Mouse (Mus musculus): ENCODE data around the gene Acsl3. TPM values are rescaled to one million over a fixed set of nuclear protein-coding genes. Genes with fewer than 3 reads are reported as not detected.
A peak's percentile ranks its signal among the peaks of the same experiment; 100 is the strongest.

The Acsl3 gene
- polyA plus RNA-seq, 1 experiment from 2014 or later = 70.2 TPM

GRCm38 (mm10) chr1:78694503-78695258 is 37.1 kb downstream of the Acsl3 start:
- ATAC-seq (replicated peaks; ENCODE audit: low FRiP score) = no peak
- Histone ChIP-seq H3K27ac (no peak overlapping the region), H3K9ac (no peak overlapping the region), H3K9me3 (replicated peaks) (no peaks in the 10 kb centered on the region), H3K36me3 (peaks cover 83% of the 10 kb centered on the region), H3K4me3 (replicated peaks) (no peak overlapping the region), H3K27me3 (no peaks in the 10 kb centered on the region), H3K4me2 (no peak overlapping the region), H3K4me1 (no peaks in the 10 kb centered on the region)
- WGBS = 89% methylated on average over 9 of the region's 9 CpGs

DNA sequence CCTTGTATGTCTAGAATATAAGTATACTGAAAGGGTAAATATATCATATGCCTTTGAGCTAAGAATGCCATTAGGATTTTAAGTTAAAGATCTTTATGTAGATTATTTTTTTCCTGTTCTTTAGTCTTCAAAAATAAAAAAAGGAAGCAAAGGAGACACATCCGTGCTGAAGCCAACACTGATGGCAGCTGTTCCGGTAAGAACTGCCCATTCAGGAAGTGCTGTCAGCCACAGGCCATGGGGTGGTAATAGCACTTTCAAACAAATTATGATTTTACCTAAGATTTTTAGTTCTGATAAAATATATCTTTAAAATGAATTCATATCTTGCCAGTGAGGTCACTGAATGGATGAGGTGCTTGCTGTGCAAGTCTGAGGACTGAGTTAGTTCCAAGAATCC is 38.7 kb downstream of the Acsl3 start:
- no peaks in the 10 kb centered on the region for H3K4me1 ChIP-seq
- H3K9me3 ChIP-seq (replicated peaks) = no peaks in the 10 kb centered on the region
- H3K27ac ChIP-seq = no peak overlapping the region
- peaks cover 81% of the 10 kb centered on the region for H3K36me3 ChIP-seq
- no peak overlapping the region for H3K4me3 ChIP-seq (replicated peaks)
- H3K4me2 ChIP-seq = no peak overlapping the region
- no peak overlapping the region for H3K9ac ChIP-seq
- no peaks in the 10 kb centered on the region for H3K27me3 ChIP-seq
- ATAC-seq (replicated peaks; ENCODE audit: low FRiP score) = no peak
- WGBS = 82% methylated on average over 2 of the region's 2 CpGs

DNA sequence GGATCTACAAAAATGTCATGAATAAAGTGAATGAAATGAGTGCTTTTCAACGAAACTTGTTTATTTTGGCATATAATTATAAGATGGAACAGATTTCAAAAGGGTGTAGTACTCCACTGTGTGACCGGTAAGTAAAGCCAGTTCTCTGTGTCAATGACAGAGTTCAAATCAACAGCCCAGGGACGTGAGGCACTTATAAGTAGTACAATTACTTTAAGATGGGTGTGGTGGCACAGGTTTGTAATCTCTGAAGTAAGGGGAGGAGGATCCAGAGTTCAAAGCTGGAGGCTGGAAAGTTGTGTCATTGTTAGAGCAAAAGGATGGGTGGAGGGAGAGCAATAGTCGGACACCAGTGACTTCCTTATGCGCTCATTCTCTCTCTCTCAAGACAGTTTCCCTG is 39.3 kb downstream of the Acsl3 start:
- no peak for ATAC-seq (replicated peaks; ENCODE audit: low FRiP score)
- WGBS = 83% methylated on average over 5 of the region's 5 CpGs
- Histone ChIP-seq H3K9ac (no peak overlapping the region), H3K4me1 (no peaks in the 10 kb centered on the region), H3K27ac (no peak overlapping the region), H3K27me3 (no peaks in the 10 kb centered on the region), H3K4me2 (no peak overlapping the region), H3K9me3 (replicated peaks) (no peaks in the 10 kb centered on the region), H3K36me3 (peaks cover 83% of the 10 kb centered on the region), H3K4me3 (replicated peaks) (no peak overlapping the region)

GRCm38 (mm10) chr1:78698138-78698537 is 40.5 kb downstream of the Acsl3 start:
- 58% methylated on average over 6 of the region's 6 CpGs for WGBS
- ATAC-seq (replicated peaks; ENCODE audit: low FRiP score) = peak; percentile 46; the same call in 1 of the 2 replicates
- Histone ChIP-seq H3K4me1 (no peaks in the 10 kb centered on the region), H3K4me3 (replicated peaks) (no peak overlapping the region), H3K36me3 (peaks cover 83% of the 10 kb centered on the region), H3K9ac (no peak overlapping the region), H3K9me3 (replicated peaks) (no peaks in the 10 kb centered on the region), H3K27ac (no peak overlapping the region), H3K4me2 (no peak overlapping the region), H3K27me3 (no peaks in the 10 kb centered on the region)

- ATAC-seq (replicated peaks; ENCODE audit: low FRiP score) = no peak
- peaks cover 88% of the 10 kb centered on the region for H3K36me3 ChIP-seq
- no peak overlapping the region for H3K4me3 ChIP-seq (replicated peaks)
- H3K27me3 ChIP-seq = no peaks in the 10 kb centered on the region
- no peak overlapping the region for H3K9ac ChIP-seq
- no peak overlapping the region for H3K27ac ChIP-seq
- H3K9me3 ChIP-seq (replicated peaks) = no peaks in the 10 kb centered on the region
- WGBS = 82% methylated on average over 3 of the region's 3 CpGs
- no peak overlapping the region for H3K4me2 ChIP-seq
- no peaks in the 10 kb centered on the region for H3K4me1 ChIP-seq
Measured at GRCm38 (mm10) chr1:78701740-78702139, 44.1 kb downstream of the Acsl3 start.

DNA sequence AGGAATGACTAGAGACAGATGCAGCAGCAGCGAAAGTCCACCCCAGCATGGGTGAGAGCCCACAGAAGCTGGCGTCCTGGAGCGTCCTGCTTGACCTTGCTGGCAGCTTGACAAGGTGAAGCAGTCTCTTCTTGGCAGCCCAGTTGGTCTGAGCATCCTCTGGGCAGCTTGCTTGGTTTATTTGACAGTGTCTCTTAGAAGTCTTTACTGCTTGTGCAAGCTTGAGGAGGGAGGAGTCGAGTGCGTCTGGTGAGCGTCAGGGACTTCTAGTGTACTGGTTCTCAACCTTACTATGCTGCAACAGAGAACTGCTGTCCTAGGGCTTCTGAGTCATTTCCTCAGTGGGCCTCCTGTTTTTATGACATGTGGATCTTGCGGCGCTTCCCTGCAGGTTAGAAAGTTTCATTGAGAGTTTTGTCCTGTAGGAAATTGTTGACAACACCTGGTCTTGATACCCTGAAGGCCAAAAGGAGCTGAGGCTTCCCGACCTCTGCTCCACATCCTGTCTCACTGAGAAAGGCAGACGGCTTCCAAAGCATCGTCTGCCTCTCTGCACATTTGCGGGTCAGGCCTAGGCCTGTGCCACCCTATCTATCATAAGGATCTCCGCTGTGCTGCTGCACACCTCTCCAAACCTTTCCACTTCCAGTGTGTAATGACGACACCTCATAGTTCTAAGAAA is 44.8 kb downstream of the Acsl3 start:
- Histone ChIP-seq H3K4me2 (no peak overlapping the region), H3K9ac (no peak overlapping the region), H3K36me3 (peaks cover 81% of the 10 kb centered on the region), H3K4me3 (replicated peaks) (no peak overlapping the region), H3K9me3 (replicated peaks) (no peaks in the 10 kb centered on the region), H3K4me1 (no peaks in the 10 kb centered on the region), H3K27ac (no peak overlapping the region), H3K27me3 (no peaks in the 10 kb centered on the region)
- no peak for ATAC-seq (replicated peaks; ENCODE audit: low FRiP score)
- WGBS = 64% methylated on average over 14 of the region's 14 CpGs

DNA sequence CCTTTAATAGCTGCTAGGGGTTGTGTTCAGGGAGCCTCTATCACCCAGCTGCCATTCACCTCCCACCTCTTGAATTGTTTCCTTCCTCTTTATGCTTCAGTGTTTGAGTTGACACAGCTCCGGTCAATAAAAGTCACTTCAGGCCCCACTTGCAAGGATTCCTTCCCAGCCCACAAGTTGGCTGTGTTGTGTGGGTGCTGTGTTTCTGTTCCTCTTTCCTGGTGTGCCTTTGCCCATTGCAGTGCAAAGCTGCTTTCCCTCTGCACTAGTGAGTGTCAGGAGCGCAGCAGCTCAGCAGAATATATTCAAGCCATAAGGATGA is 45.3 kb downstream of the Acsl3 start:
- Histone ChIP-seq H3K9ac (no peak overlapping the region), H3K27ac (no peak overlapping the region), H3K4me3 (replicated peaks) (no peak overlapping the region), H3K4me1 (no peaks in the 10 kb centered on the region), H3K27me3 (no peaks in the 10 kb centered on the region), H3K9me3 (replicated peaks) (no peaks in the 10 kb centered on the region), H3K36me3 (peaks cover 78% of the 10 kb centered on the region), H3K4me2 (no peak overlapping the region)
- WGBS = 77% methylated on average over 2 of the region's 2 CpGs
- ATAC-seq (replicated peaks; ENCODE audit: low FRiP score) = no peak

- Histone ChIP-seq H3K27ac (no peak overlapping the region), H3K4me1 (no peaks in the 10 kb centered on the region), H3K9ac (no peak overlapping the region), H3K27me3 (no peaks in the 10 kb centered on the region), H3K4me2 (no peak overlapping the region), H3K4me3 (replicated peaks) (no peak overlapping the region), H3K9me3 (replicated peaks) (no peaks in the 10 kb centered on the region), H3K36me3 (peaks cover 52% of the 10 kb centered on the region)
- ATAC-seq (replicated peaks; ENCODE audit: low FRiP score) = no peak
- 69% methylated on average over 10 of the region's 10 CpGs for WGBS
Measured at GRCm38 (mm10) chr1:78706338-78706737, 48.7 kb downstream of the Acsl3 start.

DNA sequence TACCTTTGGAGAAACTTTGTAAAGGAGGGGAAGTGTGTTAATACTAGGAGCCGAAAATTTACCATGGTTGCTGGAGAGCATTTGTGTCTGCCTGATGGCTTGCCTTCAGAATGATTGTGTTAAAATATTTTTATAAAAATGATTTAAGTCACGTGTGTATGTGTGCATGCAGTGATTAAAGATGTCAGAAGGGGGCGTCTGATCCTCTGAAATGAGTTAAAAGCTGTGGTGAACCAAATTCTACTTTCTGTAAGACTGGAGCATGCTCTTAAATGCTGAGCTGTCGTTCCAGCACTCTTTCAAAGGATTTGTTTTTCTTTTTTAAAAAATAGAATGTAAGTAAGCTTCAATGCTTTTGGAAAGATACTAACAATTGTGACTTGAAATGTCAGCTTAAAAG is 49.7 kb downstream of the Acsl3 start:
- Histone ChIP-seq H3K9me3 (replicated peaks) (no peaks in the 10 kb centered on the region), H3K9ac (no peak overlapping the region), H3K4me2 (no peak overlapping the region), H3K4me1 (no peaks in the 10 kb centered on the region), H3K27ac (no peak overlapping the region), H3K36me3 (peaks cover 43% of the 10 kb centered on the region), H3K4me3 (replicated peaks) (no peak overlapping the region), H3K27me3 (no peaks in the 10 kb centered on the region)
- ATAC-seq (replicated peaks; ENCODE audit: low FRiP score) = no peak
- 68% methylated on average over 4 of the region's 4 CpGs for WGBS

GRCm38 (mm10) chr1:78710026-78710425 is 52.4 kb downstream of the Acsl3 start:
- H3K4me1 ChIP-seq = no peaks in the 10 kb centered on the region
- H3K9me3 ChIP-seq (replicated peaks) = no peaks in the 10 kb centered on the region
- no peak overlapping the region for H3K4me3 ChIP-seq (replicated peaks)
- no peaks in the 10 kb centered on the region for H3K27me3 ChIP-seq
- H3K9ac ChIP-seq = no peak overlapping the region
- no peak for ATAC-seq (replicated peaks; ENCODE audit: low FRiP score)
- no peak overlapping the region for H3K4me2 ChIP-seq
- peaks cover 15% of the 10 kb centered on the region for H3K36me3 ChIP-seq
- H3K27ac ChIP-seq = no peak overlapping the region

- WGBS = 88% methylated on average over 5 of the region's 5 CpGs
- H3K27ac ChIP-seq = no peak overlapping the region
- ATAC-seq (replicated peaks; ENCODE audit: low FRiP score) = no peak
- H3K4me2 ChIP-seq = no peak overlapping the region
- no peak overlapping the region for H3K9ac ChIP-seq
- no peaks in the 10 kb centered on the region for H3K27me3 ChIP-seq
- H3K36me3 ChIP-seq = peaks cover 8% of the 10 kb centered on the region
- H3K4me1 ChIP-seq = no peaks in the 10 kb centered on the region
- no peaks in the 10 kb centered on the region for H3K9me3 ChIP-seq (replicated peaks)
- no peak overlapping the region for H3K4me3 ChIP-seq (replicated peaks)
Measured at GRCm38 (mm10) chr1:78710613-78711329, 53.1 kb downstream of the Acsl3 start.

GRCm38 (mm10) chr1:78724458-78725190 is 67.0 kb downstream of the Acsl3 start:
- Histone ChIP-seq H3K4me3 (replicated peaks) (no peak overlapping the region), H3K27ac (no peak overlapping the region), H3K27me3 (no peaks in the 10 kb centered on the region), H3K9me3 (replicated peaks) (no peaks in the 10 kb centered on the region), H3K4me1 (peaks cover 22% of the 10 kb centered on the region), H3K9ac (no peak overlapping the region), H3K4me2 (no peak overlapping the region), H3K36me3 (no peaks in the 10 kb centered on the region)
- ATAC-seq (replicated peaks; ENCODE audit: low FRiP score) = peak; percentile 65; the same call in 1 of the 2 replicates
- WGBS = 12% methylated on average over 17 of the region's 17 CpGs

All from kidney, embryonic 15.5 days (tissue).